Mouse (Mus musculus) limb, embryonic 12.5 days (tissue): ENCODE results near the gene Mamdc2. TPM values are rescaled to one million over a fixed set of nuclear protein-coding genes. Genes with fewer than 3 reads are reported as not detected.

ENCODE experiments used
- ATAC-seq: fragments of 200-750 bp; cut with Nextera tagmentation; 2 replicates; pipeline ENCODE4 v1.8.0; 2017; ENCODE audit warnings: low read depth, moderate TSS enrichment; ENCODE audit not compliant: insufficient number of reproducible peaks, insufficient read depth, low FRiP score, low TSS enrichment
- H3K27ac ChIP-seq: fragments of 300-500 bp; sonication (generic); 2 replicates; pipeline ENCODE4 v1.5.1; 2016; ENCODE audit warnings: mild to moderate bottlenecking, moderate library complexity
- H3K27me3 ChIP-seq: fragments of 300-500 bp; sonication (generic); 2 replicates; pipeline ENCODE4 v1.6.1; 2016; ENCODE audit warnings: mild to moderate bottlenecking, moderate library complexity
- H3K36me3 ChIP-seq: fragments of 300-500 bp; sonication (generic); 2 replicates; pipeline ENCODE4 v1.6.1; 2016; ENCODE audit warnings: mild to moderate bottlenecking, moderate library complexity
- H3K4me1 ChIP-seq: fragments of 300-500 bp; sonication (generic); replicated peaks from 2 replicates; pipeline ENCODE4 v1.6.1; 2016
- H3K4me2 ChIP-seq: fragments of 300-500 bp; sonication (generic); 2 replicates; pipeline ENCODE4 v1.6.1; 2016; ENCODE audit warnings: mild to moderate bottlenecking, moderate library complexity
- H3K4me3 ChIP-seq: fragments of 300-500 bp; sonication (generic); replicated peaks from 2 replicates; pipeline ENCODE4 v1.5.1; 2016; ENCODE audit warnings: mild to moderate bottlenecking
- H3K9ac ChIP-seq: fragments of 300-500 bp; sonication (generic); replicated peaks from 2 replicates; pipeline ENCODE4 v1.6.1; 2016; ENCODE audit warnings: mild to moderate bottlenecking, moderate library complexity
- H3K9me3 ChIP-seq: fragments of 300-500 bp; sonication (generic); 2 replicates; pipeline ENCODE4 v1.6.1; 2016; ENCODE audit warnings: mild to moderate bottlenecking, moderate library complexity
- WGBS: fragments of 180-500 bp; shearing (Covaris S2); methylation state at CpG from one replicate; pipeline ENCODE4 v1.1.7; 2016; 5-methylcytosine and 5-hydroxymethylcytosine counted together
- polyA plus RNA-seq: library from polyadenylated mRNA; unstranded; fragments of >200 nt; fragmentation: Nextera tagmentation; extraction: Ambion mirVana; gene quantifications from 2 replicates; pipeline ENCODE4 v1.2.1, GENCODE M21; 2016

Gene Mamdc2
- polyA plus RNA-seq, 1 experiment from 2014 or later, result 1.2 TPM

DNA sequence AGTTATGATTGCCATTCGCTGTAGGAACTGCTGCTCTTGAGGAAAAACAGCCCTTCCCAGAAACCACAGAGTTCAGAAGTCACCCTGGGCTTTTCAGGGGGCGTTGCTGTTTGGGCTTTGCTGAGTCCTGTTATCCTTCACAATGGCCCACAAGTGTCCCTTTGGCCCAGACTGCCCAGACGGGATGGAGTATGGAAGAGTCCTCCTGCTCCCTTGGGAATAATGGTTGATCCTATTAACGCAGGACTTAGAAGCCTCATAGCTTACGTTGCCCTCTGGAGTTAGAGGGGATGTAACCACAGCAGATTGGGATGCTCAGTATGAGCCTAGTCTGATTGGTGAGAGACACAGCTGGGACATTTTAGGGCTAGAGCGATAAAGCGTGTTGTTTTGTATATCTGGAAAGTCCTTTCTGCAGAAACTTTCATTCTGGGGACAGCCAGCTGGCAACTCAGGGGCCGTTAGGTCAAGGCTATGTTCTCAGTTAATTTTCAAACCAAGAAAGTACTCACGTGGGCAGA, 94.3 kb downstream of the Mamdc2 start:
- 66% methylated on average over 9 of the region's 9 CpGs for WGBS
- no peaks in the 10 kb centered on the region for H3K9me3 ChIP-seq
- H3K4me3 ChIP-seq, result no peak overlapping the region
- H3K36me3 ChIP-seq, result no peaks in the 10 kb centered on the region
- no peak overlapping the region for H3K9ac ChIP-seq
- no peak for ATAC-seq
- H3K27me3 ChIP-seq, result no peaks in the 10 kb centered on the region
- H3K4me2 ChIP-seq, result no peak overlapping the region
- no peak overlapping the region for H3K27ac ChIP-seq
- H3K4me1 ChIP-seq, result no peaks in the 10 kb centered on the region

DNA sequence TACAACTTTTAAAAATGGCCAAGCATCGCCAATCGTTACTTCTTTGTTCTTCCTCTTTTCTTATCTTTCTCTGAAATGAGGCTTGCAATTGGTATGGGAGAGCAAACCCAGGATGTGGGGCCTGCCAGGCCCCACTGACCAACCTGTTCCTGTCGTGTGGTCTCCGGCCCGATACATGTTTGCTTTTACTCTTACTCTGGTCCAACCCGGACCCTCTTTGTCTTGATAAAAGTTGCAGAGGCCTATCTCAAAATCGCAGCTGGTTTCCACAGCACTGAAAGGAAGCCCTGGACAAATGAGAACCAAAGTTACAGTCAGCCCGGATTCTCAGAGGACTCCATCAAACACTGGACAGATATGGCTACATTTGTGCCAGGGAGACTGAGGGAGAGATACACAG, 95.1 kb downstream of the Mamdc2 start:
- no peaks in the 10 kb centered on the region for H3K4me1 ChIP-seq
- H3K27ac ChIP-seq, result no peak overlapping the region
- no peak overlapping the region for H3K4me2 ChIP-seq
- H3K36me3 ChIP-seq, result no peaks in the 10 kb centered on the region
- H3K27me3 ChIP-seq, result no peaks in the 10 kb centered on the region
- H3K4me3 ChIP-seq, result no peak overlapping the region
- 87% methylated on average over 8 of the region's 8 CpGs for WGBS
- no peak for ATAC-seq
- H3K9me3 ChIP-seq, result no peaks in the 10 kb centered on the region
- H3K9ac ChIP-seq, result no peak overlapping the region

DNA sequence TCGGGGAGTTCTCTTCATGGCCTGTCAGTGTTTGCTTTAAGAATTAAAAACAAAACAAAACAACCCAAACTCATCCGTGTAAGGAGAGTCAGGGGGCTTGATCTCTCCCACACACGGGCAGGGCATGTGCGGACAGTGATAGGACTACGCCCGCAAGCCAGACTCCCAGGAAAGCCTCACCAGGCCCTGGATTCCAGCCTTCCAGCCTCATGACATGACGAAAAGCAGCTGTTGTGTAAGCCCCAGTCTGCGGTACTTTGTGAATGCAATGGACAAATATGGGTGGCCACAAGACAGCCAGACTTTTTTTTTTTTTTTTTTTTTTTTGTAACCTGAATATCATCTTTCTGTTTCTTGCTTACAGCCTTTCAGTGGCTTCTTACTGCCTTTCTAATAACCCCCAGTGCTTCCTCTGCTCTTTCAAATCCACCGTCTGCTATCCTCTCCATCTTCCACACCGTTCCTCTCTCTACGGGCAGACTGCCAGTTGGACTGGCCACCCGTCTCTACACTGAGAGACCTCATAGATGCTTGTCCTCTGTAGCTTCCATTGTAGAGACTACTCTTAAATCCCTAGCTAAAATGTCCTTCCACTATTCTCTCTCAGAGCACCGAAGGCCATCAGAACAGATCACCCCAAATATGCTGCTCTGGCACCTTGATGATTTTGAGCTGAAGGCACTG, 96.3 kb downstream of the Mamdc2 start:
- ATAC-seq, result no peak
- H3K4me3 ChIP-seq, result no peak overlapping the region
- H3K36me3 ChIP-seq, result no peaks in the 10 kb centered on the region
- H3K27ac ChIP-seq, result no peak overlapping the region
- H3K9ac ChIP-seq, result no peak overlapping the region
- H3K27me3 ChIP-seq, result no peaks in the 10 kb centered on the region
- H3K9me3 ChIP-seq, result no peaks in the 10 kb centered on the region
- WGBS, result 76% methylated on average over 13 of the region's 13 CpGs
- no peaks in the 10 kb centered on the region for H3K4me1 ChIP-seq
- H3K4me2 ChIP-seq, result no peak overlapping the region

GRCm38 (mm10) chr19:23349930-23350329, 98.3 kb downstream of the Mamdc2 start:
- no peak overlapping the region for H3K4me3 ChIP-seq
- no peak overlapping the region for H3K4me2 ChIP-seq
- H3K36me3 ChIP-seq, result no peaks in the 10 kb centered on the region
- H3K9ac ChIP-seq, result no peak overlapping the region
- no peaks in the 10 kb centered on the region for H3K4me1 ChIP-seq
- no peak overlapping the region for H3K27ac ChIP-seq
- ATAC-seq, result no peak
- 42% methylated on average over 2 of the region's 2 CpGs for WGBS
- no peaks in the 10 kb centered on the region for H3K27me3 ChIP-seq
- no peaks in the 10 kb centered on the region for H3K9me3 ChIP-seq

GRCm38 (mm10) chr19:23342782-23343181, 105.5 kb downstream of the Mamdc2 start:
- Histone ChIP-seq H3K4me2 (no peak overlapping the region), H3K4me3 (no peak overlapping the region), H3K27ac (no peak overlapping the region), H3K36me3 (no peaks in the 10 kb centered on the region), H3K4me1 (no peaks in the 10 kb centered on the region), H3K27me3 (no peaks in the 10 kb centered on the region), H3K9me3 (no peaks in the 10 kb centered on the region), H3K9ac (no peak overlapping the region)
- ATAC-seq, result no peak
- WGBS, result 93% methylated on average over 3 of the region's 3 CpGs

DNA sequence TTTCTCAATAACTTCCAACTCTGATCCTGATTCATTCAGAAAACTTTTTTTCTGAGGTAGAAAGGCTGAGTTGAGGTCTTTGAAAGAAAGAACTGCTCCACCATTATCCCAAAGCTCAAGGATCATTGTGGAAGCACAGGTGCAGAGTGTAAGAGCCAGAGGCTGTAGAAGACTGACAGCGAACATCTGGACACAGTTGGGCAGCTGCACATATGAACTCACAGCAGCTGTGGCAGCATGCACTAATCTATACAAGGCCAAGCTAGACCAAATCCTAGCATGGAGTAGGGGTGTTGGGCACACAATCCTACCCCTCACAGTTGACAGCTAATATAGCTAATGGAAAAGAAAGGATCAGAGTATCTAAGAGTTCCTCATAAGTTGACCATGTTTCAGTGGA, 115.4 kb downstream of the Mamdc2 start:
- no peak overlapping the region for H3K4me2 ChIP-seq
- no peak for ATAC-seq
- no peaks in the 10 kb centered on the region for H3K27me3 ChIP-seq
- 74% methylated on average over 1 of the region's 1 CpGs for WGBS
- no peaks in the 10 kb centered on the region for H3K36me3 ChIP-seq
- H3K4me1 ChIP-seq, result peaks cover 8% of the 10 kb centered on the region
- H3K4me3 ChIP-seq, result no peak overlapping the region
- no peaks in the 10 kb centered on the region for H3K9me3 ChIP-seq
- H3K9ac ChIP-seq, result no peak overlapping the region
- H3K27ac ChIP-seq, result no peak overlapping the region

DNA sequence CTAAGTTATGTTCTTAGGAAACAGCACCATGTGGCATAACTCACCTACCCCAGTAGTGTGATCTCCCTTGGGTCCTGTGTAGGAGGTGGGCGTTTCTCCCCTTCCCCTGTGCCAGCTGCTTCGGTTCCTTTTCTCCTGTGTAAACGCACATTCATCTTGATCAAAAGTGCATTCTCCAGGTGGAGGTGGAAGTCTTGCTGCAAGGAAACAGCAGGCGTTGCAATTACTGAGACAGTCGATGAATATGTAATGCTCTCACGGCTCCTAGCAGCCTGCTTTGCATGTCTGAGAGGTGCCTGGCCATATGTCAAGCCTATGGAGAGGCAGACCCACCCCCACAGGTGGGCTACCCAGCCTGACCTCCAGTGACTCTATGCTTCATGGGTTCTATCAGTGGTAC, 117.4 kb downstream of the Mamdc2 start:
- H3K4me3 ChIP-seq, result no peak overlapping the region
- H3K36me3 ChIP-seq, result no peaks in the 10 kb centered on the region
- no peak overlapping the region for H3K4me2 ChIP-seq
- no peaks in the 10 kb centered on the region for H3K27me3 ChIP-seq
- H3K27ac ChIP-seq, result no peak overlapping the region
- H3K4me1 ChIP-seq, result peaks cover 8% of the 10 kb centered on the region
- no peak overlapping the region for H3K9ac ChIP-seq
- H3K9me3 ChIP-seq, result no peaks in the 10 kb centered on the region
- ATAC-seq, result no peak
- 37% methylated on average over 6 of the region's 6 CpGs for WGBS

DNA sequence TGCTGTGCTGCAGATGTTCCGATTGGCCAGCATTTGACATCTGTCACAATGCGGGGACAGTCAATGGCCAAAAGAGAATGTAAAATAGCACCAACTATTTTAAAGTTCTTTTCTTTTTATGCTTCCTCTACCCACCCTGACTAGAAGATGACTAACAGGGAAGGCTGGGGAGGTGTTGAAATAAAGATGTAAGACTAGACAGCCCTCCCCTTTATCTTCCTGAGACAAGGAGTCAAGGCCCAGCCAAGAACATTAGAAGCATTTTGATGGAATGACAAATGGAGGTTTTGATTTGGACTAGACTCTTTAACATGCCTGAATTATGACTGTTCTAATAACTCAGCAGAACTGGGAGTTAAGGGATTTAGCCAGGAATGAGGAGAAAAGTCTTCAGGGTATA, 118.9 kb downstream of the Mamdc2 start:
- Histone ChIP-seq H3K9ac (no peak overlapping the region), H3K4me3 (no peak overlapping the region), H3K9me3 (no peaks in the 10 kb centered on the region), H3K27me3 (no peaks in the 10 kb centered on the region), H3K4me2 (no peak overlapping the region), H3K27ac (no peak overlapping the region), H3K4me1 (peaks cover 9% of the 10 kb centered on the region), H3K36me3 (no peaks in the 10 kb centered on the region)
- 93% methylated on average over 2 of the region's 2 CpGs for WGBS
- no peak for ATAC-seq

- Histone ChIP-seq H3K9ac (no peak overlapping the region), H3K4me1 (0 out of 2 replicates have a peak, but pooled peaks cover 4% of the 10 kb centered on the region), H3K4me2 (no peak overlapping the region), H3K9me3 (no peaks in the 10 kb centered on the region), H3K36me3 (no peaks in the 10 kb centered on the region), H3K27ac (no peak overlapping the region), H3K27me3 (no peaks in the 10 kb centered on the region), H3K4me3 (no peak overlapping the region)
- 88% methylated on average over 3 of the region's 3 CpGs for WGBS
- ATAC-seq, result no peak
Observed at GRCm38 (mm10) chr19:23327056-23327640, 121.1 kb downstream of the Mamdc2 start.

GRCm38 (mm10) chr19:23323107-23323506, 125.1 kb downstream of the Mamdc2 start:
- 0 out of 2 replicates have a peak, but pooled peaks cover 4% of the 10 kb centered on the region for H3K4me1 ChIP-seq
- no peak overlapping the region for H3K9ac ChIP-seq
- no peak overlapping the region for H3K4me2 ChIP-seq
- 82% methylated on average over 3 of the region's 3 CpGs for WGBS
- no peaks in the 10 kb centered on the region for H3K9me3 ChIP-seq
- H3K27ac ChIP-seq, result no peak overlapping the region
- H3K4me3 ChIP-seq, result no peak overlapping the region
- no peaks in the 10 kb centered on the region for H3K27me3 ChIP-seq
- H3K36me3 ChIP-seq, result no peaks in the 10 kb centered on the region
- ATAC-seq, result no peak

- H3K4me3 ChIP-seq, result no peak overlapping the region
- H3K9me3 ChIP-seq, result no peaks in the 10 kb centered on the region
- no peaks in the 10 kb centered on the region for H3K36me3 ChIP-seq
- no peak for ATAC-seq
- no peak overlapping the region for H3K9ac ChIP-seq
- peaks cover 5% of the 10 kb centered on the region; the same call in 1 of the 2 replicates for H3K4me1 ChIP-seq
- no peak overlapping the region for H3K4me2 ChIP-seq
- H3K27ac ChIP-seq, result no peak overlapping the region
- WGBS, result 82% methylated on average over 5 of the region's 5 CpGs
- H3K27me3 ChIP-seq, result no peaks in the 10 kb centered on the region
Observed at GRCm38 (mm10) chr19:23317989-23318358, 130.3 kb downstream of the Mamdc2 start.
